Mouse (Mus musculus): Measurements from ENCODE around the gene Lhfp.
A peak's percentile ranks its signal among the peaks of the same experiment; 100 is the strongest.
"Not testable (repeated sequence)": the region's sequence is repeated elsewhere in the genome, so short reads cannot be mapped to it uniquely, and the experiment has no call there.

Gene Lhfp

DNA sequence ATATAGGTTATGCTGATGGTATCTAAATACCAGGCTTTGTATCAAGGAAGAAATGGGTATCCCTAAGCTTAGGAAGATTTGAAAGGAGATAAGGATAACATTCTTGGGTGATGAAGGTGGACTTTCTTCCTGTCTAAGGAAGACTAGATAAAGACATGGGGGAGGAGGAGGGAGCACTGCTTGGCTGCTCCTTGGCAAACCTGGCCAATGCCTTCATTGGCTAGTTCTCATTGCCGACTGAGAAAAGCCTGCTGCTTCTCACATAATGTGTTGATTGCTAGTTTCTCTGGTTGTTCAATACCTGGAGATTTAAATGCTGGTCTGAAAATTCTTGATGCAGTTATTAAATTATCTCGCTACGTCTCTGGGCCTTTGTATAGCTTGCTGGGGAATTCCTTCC is 172.0 kb downstream of the Lhfp start:
- DNase-seq (ENCODE audit: low read depth, low spot score): no peak

DNA sequence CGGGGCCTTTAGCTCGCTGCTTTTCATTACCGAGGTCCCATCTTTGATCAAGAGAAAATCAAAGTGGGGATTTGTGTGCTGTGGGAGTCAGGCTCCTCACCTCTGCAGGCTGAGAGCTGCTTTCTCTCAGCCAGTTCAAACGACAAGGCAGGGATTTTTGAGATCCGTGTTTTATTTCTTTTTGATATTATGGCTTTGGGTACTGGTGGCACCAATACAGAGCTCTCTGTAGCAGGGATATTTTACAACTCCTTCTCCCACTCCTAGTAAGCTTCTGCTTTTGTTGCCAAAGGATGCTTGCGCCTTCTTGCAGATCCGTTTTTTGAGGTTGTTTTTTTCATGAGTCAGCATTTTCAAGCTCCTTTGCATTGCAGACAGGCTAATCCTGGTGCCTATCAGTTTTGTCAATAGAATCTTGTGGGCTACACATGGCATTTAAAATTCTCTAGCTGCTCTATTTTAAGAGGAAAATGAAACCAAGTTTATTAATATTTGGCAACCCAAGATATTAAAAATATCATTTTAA is 172.5 kb downstream of the Lhfp start:
- no peak for DNase-seq (ENCODE audit: low read depth, low spot score)

DNA sequence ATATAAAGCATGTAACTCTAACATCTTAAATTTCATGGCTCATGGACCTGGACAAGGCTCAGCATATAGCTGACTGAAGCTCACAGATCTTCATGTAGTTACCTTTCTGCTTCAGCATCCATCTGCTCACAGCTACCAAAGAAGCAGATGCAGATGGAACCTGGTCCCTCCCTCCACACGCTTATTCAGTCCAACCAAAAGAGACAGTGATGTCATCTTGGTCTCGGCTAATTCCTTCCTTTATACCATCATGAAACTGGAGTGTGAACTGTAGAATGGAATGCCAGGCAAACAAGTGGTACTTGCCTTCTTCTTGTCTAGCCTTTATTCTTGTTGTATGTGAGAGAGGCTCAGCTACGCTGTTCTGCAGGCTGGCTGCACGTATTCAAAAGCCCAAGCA is 173.1 kb downstream of the Lhfp start:
- DNase-seq (ENCODE audit: low read depth, low spot score): no peak

- no peak for DNase-seq (ENCODE audit: low read depth, low spot score)
These were observed 176.4 kb downstream of the Lhfp start for GRCm38 (mm10) chr3:53217697-53218096.

- no peak for DNase-seq (ENCODE audit: low read depth, low spot score)
These were observed 180.4 kb downstream of the Lhfp start for GRCm38 (mm10) chr3:53221531-53222272.

DNA sequence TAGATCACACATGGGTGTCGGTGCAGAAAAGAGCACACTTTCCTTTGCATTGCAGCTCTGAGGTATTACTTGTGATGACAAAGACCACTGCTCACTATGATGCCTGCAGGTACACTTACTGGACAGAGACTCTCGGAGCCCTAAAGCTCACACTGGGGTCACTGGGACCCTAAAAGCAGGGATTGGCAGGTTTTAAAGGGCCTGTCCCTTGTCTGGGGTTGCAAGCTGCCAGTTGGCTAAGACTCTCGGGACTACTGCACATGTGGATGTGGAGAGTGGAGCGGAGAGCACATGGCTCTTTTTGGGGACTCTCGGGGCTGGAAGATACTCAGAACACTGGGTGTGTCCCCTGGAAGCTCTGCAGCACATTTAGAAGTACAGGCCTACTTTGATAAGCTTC is 182.8 kb downstream of the Lhfp start:
- no peak for DNase-seq (ENCODE audit: low read depth, low spot score)

DNA sequence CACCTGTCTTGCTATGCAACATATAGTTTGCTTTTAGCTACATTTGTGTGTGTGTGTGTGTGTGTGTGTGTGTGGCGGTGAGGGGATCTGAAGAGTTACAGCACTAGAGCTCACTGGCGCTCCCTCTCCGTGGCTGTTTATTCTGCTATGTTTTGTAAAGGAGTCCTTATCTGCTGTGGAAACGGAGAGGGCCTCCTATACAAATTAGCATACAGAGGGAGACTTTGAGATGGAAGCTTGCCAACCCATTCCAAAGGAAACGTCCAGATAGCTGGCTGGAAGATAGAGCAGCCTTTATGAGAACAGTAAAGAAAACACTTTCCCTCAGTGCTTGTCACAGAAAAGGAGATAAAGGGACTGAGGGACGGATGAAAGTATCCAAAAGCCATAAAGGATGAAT is 184.4 kb downstream of the Lhfp start:
- no peak for DNase-seq (ENCODE audit: low read depth, low spot score)

DNA sequence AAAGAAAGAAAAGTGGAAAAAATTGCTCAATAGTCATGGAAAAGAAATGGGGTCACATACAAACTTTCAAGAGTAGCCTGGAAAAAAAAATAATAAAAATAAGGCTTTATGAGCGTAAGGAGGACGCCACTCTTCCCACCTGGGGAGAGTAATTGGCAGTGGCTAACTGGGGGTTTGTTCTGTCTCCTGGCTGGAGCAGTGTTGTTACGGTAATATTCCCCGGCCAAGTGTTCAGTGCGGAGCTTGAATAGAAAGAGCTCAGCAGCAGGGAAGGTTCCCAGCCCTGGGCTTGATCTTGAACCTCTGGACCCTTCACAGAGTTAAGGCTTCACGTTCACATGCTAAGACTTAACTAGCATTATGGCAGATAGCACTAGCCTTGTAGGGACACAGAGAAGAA is 184.9 kb downstream of the Lhfp start:
- no peak for DNase-seq (ENCODE audit: low read depth, low spot score)

DNA sequence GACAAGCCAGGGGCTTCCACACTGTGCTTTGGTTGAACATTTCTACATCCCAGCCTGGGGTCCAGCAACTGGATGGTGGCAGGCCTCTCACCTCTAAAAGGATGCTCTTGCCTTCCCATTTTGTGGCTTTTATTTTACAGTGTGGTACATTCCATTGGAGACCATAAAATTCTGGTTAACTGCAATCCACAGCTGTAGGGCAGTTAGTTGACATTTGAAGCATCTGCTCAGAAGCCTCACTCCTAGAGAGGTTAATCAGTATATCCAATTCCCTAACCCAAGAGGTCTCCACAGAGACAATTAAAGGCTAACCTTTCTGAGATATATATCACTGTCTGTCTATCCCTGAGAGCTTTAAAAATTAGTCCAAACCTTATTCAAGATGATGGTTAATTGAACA is 186.5 kb downstream of the Lhfp start:
- no peak for DNase-seq (ENCODE audit: low read depth, low spot score)

GRCm38 (mm10) chr3:53230562-53230961 is 189.2 kb downstream of the Lhfp start:
- no peak for DNase-seq (ENCODE audit: low read depth, low spot score)

- DNase-seq (ENCODE audit: low read depth, low spot score): no peak
These were observed 189.8 kb downstream of the Lhfp start for GRCm38 (mm10) chr3:53231112-53231511.

DNA sequence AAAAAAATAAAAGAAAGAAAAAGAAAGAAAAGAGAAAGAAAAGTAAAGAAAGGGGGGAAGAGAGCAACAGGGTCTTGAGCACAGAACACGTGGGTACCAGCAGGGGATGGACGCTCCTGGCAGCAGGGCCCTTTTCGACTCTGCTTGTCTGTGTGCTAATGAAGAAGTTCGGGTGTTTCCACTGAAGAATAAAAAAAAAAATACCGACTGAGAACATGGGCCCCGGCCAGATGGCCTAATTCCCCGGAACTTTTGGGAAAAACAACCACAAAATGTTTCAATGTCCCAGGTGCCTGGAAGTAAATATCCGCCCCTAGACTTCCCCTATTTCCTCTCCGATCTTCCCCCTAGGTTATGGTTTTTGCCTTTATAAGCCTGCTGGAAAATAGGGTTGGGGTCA is 191.1 kb downstream of the Lhfp start:
- DNase-seq (ENCODE audit: low read depth, low spot score): not testable (repeated sequence)

- DNase-seq (ENCODE audit: low read depth, low spot score): peak; percentile 15
These were observed 193.4 kb downstream of the Lhfp start for GRCm38 (mm10) chr3:53234689-53235088.

GRCm38 (mm10) chr3:53236471-53236870 is 195.1 kb downstream of the Lhfp start:
- DNase-seq (ENCODE audit: low read depth, low spot score): no peak

GRCm38 (mm10) chr3:53240150-53240549 is 198.8 kb downstream of the Lhfp start:
- DNase-seq (ENCODE audit: low read depth, low spot score): no peak

GRCm38 (mm10) chr3:53245571-53246208 is 204.4 kb downstream of the Lhfp start:
- DNase-seq (ENCODE audit: low read depth, low spot score): no peak

- peak; percentile 70 for DNase-seq (ENCODE audit: low read depth, low spot score)
These were observed 205.8 kb downstream of the Lhfp start for GRCm38 (mm10) chr3:53247102-53247501.

- DNase-seq (ENCODE audit: low read depth, low spot score): no peak
These were observed 207.0 kb downstream of the Lhfp start for GRCm38 (mm10) chr3:53248158-53248874.

DNA sequence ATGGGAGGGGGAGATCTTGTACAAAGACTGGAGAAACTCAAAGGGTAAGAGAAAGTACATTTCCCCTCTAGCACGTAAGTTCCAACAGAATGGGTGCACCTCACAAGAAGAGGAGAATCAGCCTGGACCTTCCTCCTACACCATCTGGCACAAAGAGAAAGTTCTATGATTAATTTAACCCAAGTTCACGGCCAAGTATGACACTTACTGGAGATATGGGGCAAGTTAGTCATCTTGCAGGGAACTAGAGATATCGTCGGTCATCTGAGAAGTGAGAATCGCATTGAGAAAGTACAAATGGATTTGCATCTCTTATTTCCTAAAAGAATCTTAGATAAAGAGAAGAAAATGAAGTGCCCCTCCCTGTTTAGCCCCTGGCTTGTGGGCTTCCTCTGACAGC is 211.2 kb downstream of the Lhfp start:
- no peak for DNase-seq (ENCODE audit: low read depth, low spot score)

GRCm38 (mm10) chr3:53253223-53253832 is 212.0 kb downstream of the Lhfp start:
- no peak for DNase-seq (ENCODE audit: low read depth, low spot score)

DNA sequence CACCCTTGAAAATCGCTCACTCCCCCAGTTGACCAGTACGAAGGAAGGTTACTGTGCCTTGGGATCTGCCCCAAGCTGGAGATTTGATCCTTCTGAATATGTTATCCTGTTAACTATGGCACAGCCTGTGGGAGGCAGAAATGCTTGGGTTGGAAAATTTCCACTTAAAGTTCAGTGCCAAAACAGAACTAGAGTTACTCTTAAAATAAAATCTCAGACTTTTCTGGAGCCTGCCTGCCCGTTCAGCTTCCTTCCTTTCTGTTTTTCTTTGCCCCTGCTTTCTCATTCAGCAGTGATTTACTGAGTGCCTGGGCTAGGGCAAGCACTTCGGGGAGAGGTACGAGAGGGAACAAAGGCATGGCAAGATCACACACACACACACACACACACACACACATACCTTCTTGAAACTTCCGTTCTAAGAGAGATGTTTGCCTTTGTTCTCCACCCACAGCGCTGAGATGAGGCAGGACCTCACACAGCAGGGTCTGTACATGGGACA is 217.4 kb downstream of the Lhfp start:
- peak; percentile 38 for DNase-seq (ENCODE audit: low read depth, low spot score)

- DNase-seq (ENCODE audit: low read depth, low spot score): no peak
These were observed 224.8 kb downstream of the Lhfp start for GRCm38 (mm10) chr3:53266116-53266515.

All from CD4-positive, CD25-positive, alpha-beta regulatory T cell, adult 2 months (primary cell).